Mouse (Mus musculus): ENCODE data around the gene Zfp932.
A peak's percentile ranks its signal among the peaks of the same experiment; 100 is the strongest.
"Not testable (repeated sequence)": the region's sequence is repeated elsewhere in the genome, so short reads cannot be mapped to it uniquely, and the experiment has no call there.

Gene Zfp932

GRCm38 (mm10) chr5:109996026-109996937, at the start of gene Zfp932:
Gene Zfp932, plus strand, starts transcription at chr5:109996521.
- peak; percentile 61 to 63 for DNase-seq (ENCODE audit: low spot score in 2 of 2)

DNA sequence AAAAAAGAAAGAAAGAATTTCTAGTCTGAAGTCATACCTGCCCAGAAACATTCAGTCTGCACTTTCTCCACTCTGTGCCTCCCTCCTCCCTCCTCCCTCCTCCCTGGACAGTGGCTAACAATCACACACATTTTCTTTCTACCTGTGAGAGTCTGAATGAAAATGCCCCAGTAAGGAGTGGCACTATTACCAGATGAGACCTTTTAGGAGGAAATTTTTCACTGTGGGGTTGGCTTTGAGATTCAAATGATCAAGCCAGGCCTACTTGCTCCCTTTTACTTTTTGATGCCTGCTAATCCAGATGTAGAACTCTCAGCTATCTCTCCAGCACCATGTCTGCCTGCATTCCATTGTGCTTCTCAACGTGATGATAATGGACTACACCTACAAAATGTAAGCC, 46.0 kb upstream of the Zfp932 start:
- DNase-seq (ENCODE audit: low spot score in 2 of 2) = no peak

- not testable (repeated sequence) for DNase-seq (ENCODE audit: low spot score in 2 of 2)
Measured at GRCm38 (mm10) chr5:109980743-109981142, 15.6 kb upstream of the Zfp932 start.

DNA sequence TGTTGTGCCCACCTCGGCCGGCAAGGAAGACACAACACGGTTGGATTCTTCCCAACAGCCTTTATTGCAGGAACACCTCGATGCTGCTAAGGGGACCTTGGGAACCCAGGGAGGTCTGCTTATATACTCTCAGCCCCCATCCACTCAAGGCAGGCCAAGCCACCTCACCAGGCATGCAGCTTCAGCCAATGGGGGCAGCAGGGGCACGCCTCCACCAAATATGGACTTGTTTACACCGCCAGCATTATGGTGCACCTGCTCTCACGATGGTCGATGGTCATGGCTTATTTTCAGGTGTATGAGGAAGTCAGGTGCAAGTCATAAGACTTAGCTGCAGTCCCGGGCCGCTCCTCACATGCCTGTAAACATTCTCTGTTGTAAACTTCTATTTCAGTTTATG, 860 bp upstream of the Zfp932 start:
- DNase-seq (ENCODE audit: low spot score in 2 of 2) = peak in 1 of 2 experiments; percentile 16

DNA sequence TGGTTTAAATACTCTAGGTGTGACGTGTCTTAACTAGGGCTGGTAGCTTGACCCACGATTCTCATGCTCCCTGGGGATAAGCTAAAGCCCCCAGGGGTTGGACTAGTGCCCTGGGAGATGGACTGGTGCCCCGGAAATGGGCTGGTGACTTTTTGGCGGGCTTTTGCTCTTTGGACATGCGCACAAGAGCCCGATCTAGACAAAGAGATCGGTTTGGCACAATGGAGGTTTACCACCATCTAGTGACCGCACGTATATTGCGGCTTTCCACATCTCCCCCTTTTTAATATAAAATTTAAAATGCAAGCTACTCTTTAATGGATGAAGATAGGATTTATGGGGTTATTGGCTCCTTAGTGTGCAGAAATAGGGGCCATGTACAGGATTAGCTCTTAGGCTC, 19.5 kb downstream of the Zfp932 start:
- DNase-seq (ENCODE audit: low spot score in 2 of 2) = not testable (repeated sequence)

GRCm38 (mm10) chr5:110023273-110023672, 27.0 kb downstream of the Zfp932 start:
- DNase-seq (ENCODE audit: low spot score in 2 of 2) = no peak

- peak; percentile 1 to 25 for DNase-seq (ENCODE audit: low spot score in 2 of 2)
Measured at GRCm38 (mm10) chr5:110023694-110024427, 27.5 kb downstream of the Zfp932 start.

GRCm38 (mm10) chr5:110057637-110058408, 61.5 kb downstream of the Zfp932 start:
- peak; percentile 67 to 72 for DNase-seq (ENCODE audit: low spot score in 2 of 2)
